Mouse (Mus musculus) R1 (cell line): ENCODE data around the gene Dkk3.

Experiments used
- DNase-seq: peaks from one replicate; pipeline ENCODE4 v3.0.0-alpha.2; 2018; ENCODE audit warnings: low read depth, low spot score

Gene Dkk3

DNA sequence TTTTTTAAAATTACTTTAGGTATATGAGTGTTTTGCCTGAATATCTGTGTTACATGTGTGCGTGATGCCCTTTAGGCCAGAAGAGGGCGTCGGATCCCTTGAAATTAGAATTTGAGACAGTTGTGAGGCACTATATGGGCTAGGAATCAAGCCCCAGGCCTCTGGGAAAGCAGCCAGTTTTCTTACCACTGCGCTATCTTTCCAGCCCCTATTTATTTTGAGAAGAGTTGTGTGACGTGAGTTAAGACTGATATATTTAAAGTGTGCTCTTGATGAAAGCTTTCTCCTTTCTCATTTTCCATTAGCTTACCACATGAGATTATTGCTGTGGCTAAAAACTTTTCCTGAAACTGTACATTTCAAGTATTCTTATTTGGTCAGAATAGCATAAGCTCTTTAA lies 84.0 kb downstream of the Dkk3 start:
- DNase-seq, result no peak
